Mouse (Mus musculus) right cerebral cortex, postnatal 10 days (tissue): ENCODE data around the gene Arfgap2.
A peak's percentile ranks its signal among the peaks of the same experiment; 100 is the strongest.
"Not testable (repeated sequence)": the region's sequence is repeated elsewhere in the genome, so short reads cannot be mapped to it uniquely, and the experiment has no call there.

Experiments used
- DNase-seq, 2 experiments: peaks; one replicate each; pipeline ENCODE4 v3.0.0; 2021; ENCODE audit warnings: low spot score in 2 of 2

Gene Arfgap2

GRCm38 (mm10) chr2:91264711-91265681 is at the start of gene Arfgap2:
Gene Arfgap2 (plus strand): TSS chr2:91264974.
- DNase-seq = peak; percentile 99 to 100

GRCm38 (mm10) chr2:91217032-91217431 is 47.7 kb upstream of the Arfgap2 start:
- DNase-seq = no peak

GRCm38 (mm10) chr2:91220501-91220900 is 44.3 kb upstream of the Arfgap2 start:
- DNase-seq = no peak

GRCm38 (mm10) chr2:91223614-91224013 is 41.2 kb upstream of the Arfgap2 start:
- no peak for DNase-seq

- DNase-seq = peak in 1 of 2 experiments; percentile 45
These were observed 35.0 kb upstream of the Arfgap2 start for GRCm38 (mm10) chr2:91229735-91230134.

- DNase-seq = peak; percentile 94 to 96
These were observed 27.9 kb upstream of the Arfgap2 start, which contains the start of gene Ddb2 for GRCm38 (mm10) chr2:91236601-91237510. Gene Ddb2 (minus strand): TSS chr2:91236982.

GRCm38 (mm10) chr2:91237511-91238080 is 27.2 kb upstream of the Arfgap2 start:
- DNase-seq = not testable (repeated sequence)

GRCm38 (mm10) chr2:91242547-91242946 is 22.2 kb upstream of the Arfgap2 start:
- DNase-seq = no peak

GRCm38 (mm10) chr2:91243416-91243815 is 21.4 kb upstream of the Arfgap2 start:
- DNase-seq = peak; percentile 64 to 71

- no peak for DNase-seq
These were observed 20.1 kb upstream of the Arfgap2 start for GRCm38 (mm10) chr2:91244557-91245228.

- no peak for DNase-seq
These were observed 16.4 kb upstream of the Arfgap2 start for GRCm38 (mm10) chr2:91248366-91248765.

GRCm38 (mm10) chr2:91252001-91252400 is 12.8 kb upstream of the Arfgap2 start:
- no peak for DNase-seq

- no peak for DNase-seq
These were observed 12.3 kb upstream of the Arfgap2 start for GRCm38 (mm10) chr2:91252512-91252911.

GRCm38 (mm10) chr2:91254725-91255380 is 9.9 kb upstream of the Arfgap2 start:
- DNase-seq = no peak

- DNase-seq = peak; percentile 72 to 74
These were observed 9.1 kb upstream of the Arfgap2 start, which contains the start of gene Pacsin3 for GRCm38 (mm10) chr2:91255661-91256150. Gene Pacsin3 (plus strand): TSS chr2:91255954.

GRCm38 (mm10) chr2:91256256-91257125 is 8.3 kb upstream of the Arfgap2 start:
- peak; percentile 70 to 71 for DNase-seq

GRCm38 (mm10) chr2:91257126-91257980 is 7.4 kb upstream of the Arfgap2 start:
- DNase-seq = peak; percentile 67 to 72

GRCm38 (mm10) chr2:91258054-91258453 is 6.7 kb upstream of the Arfgap2 start:
- peak; percentile 83 to 86 for DNase-seq
